Mouse (Mus musculus) heart, postnatal 0 days (tissue): ENCODE data around the gene Sec61b. TPM values are rescaled to one million over a fixed set of nuclear protein-coding genes. Genes with fewer than 3 reads are reported as not detected.
A peak's percentile ranks its signal among the peaks of the same experiment; 100 is the strongest.

Experiments
- ATAC-seq: fragments of 200-750 bp; cut with Nextera tagmentation; 2 replicates; pipeline ENCODE4 v1.8.0; 2017; ENCODE audit warnings: low read depth, moderate number of reproducible peaks, moderate library complexity; ENCODE audit not compliant: insufficient read depth
- DNase-seq: peaks from one replicate; pipeline ENCODE4 v3.0.0-alpha.2; 2016; ENCODE audit warnings: low spot score
- H3K27ac ChIP-seq: fragments of 300-500 bp; sonication (generic); 2 replicates; pipeline ENCODE4 v1.5.1; 2014; ENCODE audit warnings: low read depth, mild to moderate bottlenecking
- H3K27me3 ChIP-seq: fragments of 300-500 bp; sonication (generic); 2 replicates; pipeline ENCODE4 v1.6.1; 2014; ENCODE audit warnings: low read length, mixed read lengths; ENCODE audit not compliant: control insufficient read depth, insufficient read depth
- H3K36me3 ChIP-seq: fragments of 300-500 bp; sonication (generic); replicated peaks from 2 replicates; pipeline ENCODE4 v1.6.1; 2014; ENCODE audit warnings: low read length, mixed read lengths; ENCODE audit not compliant: control insufficient read depth, insufficient read depth
- H3K4me1 ChIP-seq: fragments of 300-500 bp; sonication (generic); 2 replicates; pipeline ENCODE4 v1.6.1; 2014; ENCODE audit warnings: antibody characterized with exemption; ENCODE audit not compliant: control insufficient read depth, insufficient read depth
- H3K4me2 ChIP-seq: fragments of 300-500 bp; sonication (generic); 2 replicates; pipeline ENCODE4 v1.6.1; 2014; ENCODE audit warnings: low read depth, mild to moderate bottlenecking, low read length, moderate library complexity
- H3K4me3 ChIP-seq: fragments of 300-500 bp; sonication (generic); 2 replicates; pipeline ENCODE4 v1.5.1; 2014; ENCODE audit warnings: low read depth, low read length
- H3K9ac ChIP-seq: fragments of 300-500 bp; sonication (generic); replicated peaks from 2 replicates; pipeline ENCODE4 v1.6.1; 2014; ENCODE audit warnings: low read depth, low read length, mixed read lengths
- H3K9me3 ChIP-seq: fragments of 300-500 bp; sonication (generic); replicated peaks from 2 replicates; pipeline ENCODE4 v1.6.1; 2016; ENCODE audit warnings: low read length; ENCODE audit not compliant: control insufficient read depth
- CTCF ChIP-seq: IDR thresholded peaks from 2 replicates; pipeline ENCODE4 v1.5.1; 2016; ENCODE audit warnings: antibody characterized with exemption, control low read depth, low read depth
- EP300 ChIP-seq: IDR thresholded peaks from 2 replicates; pipeline ENCODE4 v1.6.1; 2016; ENCODE audit warnings: antibody characterized with exemption, low read depth
- WGBS: fragments of 180-500 bp; shearing (Covaris S2); extraction: QIAGEN DNeasy Blood & Tissue Kit; methylation state at CpG from one replicate; pipeline ENCODE4 v1.1.7; 2014; 5-methylcytosine and 5-hydroxymethylcytosine counted together
- polyA plus RNA-seq: library from polyadenylated mRNA; unstranded; fragments of >200 nt; fragmentation: Nextera tagmentation; extraction: Ambion mirVana; gene quantifications from 2 replicates; pipeline ENCODE4 v1.2.1, GENCODE M21; 2015
- total RNA-seq: library from RNA; depleted of rRNA; stranded (reverse); fragments of >200 nt; gene quantifications from 2 replicates; pipeline ENCODE4 v1.2.3, GENCODE M21; 2014; ENCODE audit warnings: low replicate concordance; rRNA removed

Sec61b gene
- total and polyA plus RNA-seq, 2 experiments from 2014 or later, result 102 to 104 TPM

GRCm38 (mm10) chr4:47521884-47522605, 47.6 kb downstream of the Sec61b start:
- DNase-seq (peak; percentile 39), ATAC-seq (no peak)
- H3K4me1 ChIP-seq, result no peaks in the 10 kb centered on the region
- H3K4me3 ChIP-seq, result no peak overlapping the region
- H3K36me3 ChIP-seq, result no peaks in the 10 kb centered on the region
- no peaks in the 10 kb centered on the region for H3K27me3 ChIP-seq
- H3K9me3 ChIP-seq, result no peaks in the 10 kb centered on the region
- no peak overlapping the region for H3K4me2 ChIP-seq
- TF ChIP-seq CTCF (peak; percentile 54), EP300 (no peak)
- no peak overlapping the region for H3K27ac ChIP-seq
- 55% methylated on average over 6 of the region's 6 CpGs for WGBS
- no peak overlapping the region for H3K9ac ChIP-seq

GRCm38 (mm10) chr4:47529866-47530265, 55.4 kb downstream of the Sec61b start:
- no peak overlapping the region for H3K9ac ChIP-seq
- H3K4me1 ChIP-seq, result no peaks in the 10 kb centered on the region
- no peak for ATAC-seq
- H3K9me3 ChIP-seq, result no peaks in the 10 kb centered on the region
- H3K4me2 ChIP-seq, result no peak overlapping the region
- no peak for TF ChIP-seq EP300
- TF ChIP-seq CTCF, result no peak
- no peaks in the 10 kb centered on the region for H3K27me3 ChIP-seq
- WGBS, result 90% methylated on average over 4 of the region's 4 CpGs
- no peak for DNase-seq
- no peaks in the 10 kb centered on the region for H3K36me3 ChIP-seq
- H3K4me3 ChIP-seq, result no peak overlapping the region
- H3K27ac ChIP-seq, result no peak overlapping the region

Other genes with a start within 250 kb of the Sec61b start
- gene Tgfbr1, start 121.4 kb upstream of the Sec61b start, total RNA-seq, result 19.8 and 21.8 TPM in 2 replicates
- 7.6 and 7.8 TPM in 2 replicates for gene Tgfbr1, start 121.4 kb upstream of the Sec61b start, polyA plus RNA-seq
- 12.4 and 16.7 TPM in 2 replicates for gene Alg2, start 325 bp upstream of the Sec61b start, total RNA-seq
- gene Alg2, start 325 bp upstream of the Sec61b start, polyA plus RNA-seq, result 12.7 and 12.9 TPM in 2 replicates